Mouse (Mus musculus): ENCODE results near the gene Chchd5. TPM values are rescaled to one million over a fixed set of nuclear protein-coding genes. Genes with fewer than 3 reads are reported as not detected.
A peak's percentile ranks its signal among the peaks of the same experiment; 100 is the strongest.

Gene Chchd5
- polyA plus RNA-seq, 1 experiment = 24.7 TPM

DNA sequence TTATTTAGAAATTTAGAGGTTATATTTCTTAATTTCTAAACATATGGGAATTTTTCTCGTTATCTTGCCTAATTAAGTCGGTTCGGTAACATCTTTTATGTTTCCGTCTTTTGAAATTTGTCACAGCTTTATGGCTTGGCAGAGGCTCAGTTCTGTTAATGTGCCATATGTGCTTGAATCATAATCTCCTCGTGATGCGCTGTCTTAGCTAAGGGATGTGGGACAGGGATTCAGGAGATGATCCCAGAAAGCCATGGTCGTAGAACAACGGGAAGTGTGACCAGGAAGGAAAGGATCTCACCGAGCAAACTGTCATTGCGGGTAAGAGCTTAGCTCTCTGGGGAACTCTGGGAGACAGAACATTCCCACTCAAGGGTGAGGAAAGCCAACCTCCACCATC is 10.4 kb downstream of the Chchd5 start:
- TF ChIP-seq CTCF (IDR thresholded peaks at IDR 0.05; ENCODE audit: insufficient read depth, low read length) (no peak), POLR2A (IDR thresholded peaks at IDR 0.05; ENCODE audit: borderline replicate concordance, extremely low read depth, low read depth, low read length) (no peak)
- WGBS = 85% methylated on average over 10 of the region's 10 CpGs
- DNase-seq = no peak
- Histone ChIP-seq H3K4me3 (replicated peaks; ENCODE audit: extremely low read depth, low read depth, low read length) (no peak overlapping the region), H3K4me1 (ENCODE audit: control insufficient read depth, insufficient read depth, low read length) (no peaks in the 10 kb centered on the region)

DNA sequence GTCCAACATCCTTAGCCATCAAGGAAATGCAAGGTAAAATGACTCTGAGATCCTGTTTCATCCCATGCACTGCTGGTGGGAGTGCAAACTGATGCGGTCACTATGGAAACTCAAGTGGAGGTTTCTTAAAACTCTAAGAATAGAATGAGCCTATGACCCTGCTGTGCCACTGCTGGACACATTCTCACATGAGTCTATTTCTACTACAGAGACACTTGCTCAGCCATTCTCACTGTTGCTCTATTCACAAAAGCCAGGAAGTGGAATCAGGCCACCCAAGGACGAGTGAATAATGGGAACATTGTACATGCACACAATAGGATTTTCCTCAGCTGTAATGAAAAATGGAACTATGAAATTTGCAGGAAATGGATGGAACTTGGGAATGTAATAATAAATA is 19.3 kb downstream of the Chchd5 start:
- H3K4me3 ChIP-seq (replicated peaks; ENCODE audit: extremely low read depth, low read depth, low read length) = no peak overlapping the region
- TF ChIP-seq POLR2A (IDR thresholded peaks at IDR 0.05; ENCODE audit: borderline replicate concordance, extremely low read depth, low read depth, low read length) (no peak), CTCF (IDR thresholded peaks at IDR 0.05; ENCODE audit: insufficient read depth, low read length) (no peak)
- no peaks in the 10 kb centered on the region for H3K4me1 ChIP-seq (ENCODE audit: control insufficient read depth, insufficient read depth, low read length)
- WGBS = 55% methylated on average over 2 of the region's 2 CpGs
- no peak for DNase-seq

DNA sequence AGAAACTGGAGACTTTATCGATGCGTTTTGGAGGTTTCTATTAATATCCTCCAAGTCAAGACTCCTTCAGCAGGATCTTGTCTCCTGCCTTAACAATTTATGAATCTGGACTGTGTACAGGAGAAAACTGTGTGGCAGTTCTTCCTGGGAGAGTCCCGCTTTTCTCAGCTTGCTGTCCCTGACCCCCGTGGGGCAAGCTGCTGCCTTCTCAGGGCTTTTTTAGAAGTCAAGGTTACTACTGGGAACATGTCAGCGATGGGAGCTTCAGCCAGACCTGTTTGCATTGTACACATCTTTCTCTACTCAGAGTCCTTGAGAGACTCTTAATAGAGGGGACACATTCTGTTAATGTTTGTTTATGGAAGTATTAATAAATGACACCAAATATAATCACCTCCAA is 20.9 kb downstream of the Chchd5 start:
- no peak overlapping the region for H3K4me3 ChIP-seq (replicated peaks; ENCODE audit: extremely low read depth, low read depth, low read length)
- H3K4me1 ChIP-seq (ENCODE audit: control insufficient read depth, insufficient read depth, low read length) = no peaks in the 10 kb centered on the region
- no peak for DNase-seq
- TF ChIP-seq CTCF (IDR thresholded peaks at IDR 0.05; ENCODE audit: insufficient read depth, low read length) (no peak), POLR2A (IDR thresholded peaks at IDR 0.05; ENCODE audit: borderline replicate concordance, extremely low read depth, low read depth, low read length) (no peak)
- WGBS = 76% methylated on average over 5 of the region's 5 CpGs

DNA sequence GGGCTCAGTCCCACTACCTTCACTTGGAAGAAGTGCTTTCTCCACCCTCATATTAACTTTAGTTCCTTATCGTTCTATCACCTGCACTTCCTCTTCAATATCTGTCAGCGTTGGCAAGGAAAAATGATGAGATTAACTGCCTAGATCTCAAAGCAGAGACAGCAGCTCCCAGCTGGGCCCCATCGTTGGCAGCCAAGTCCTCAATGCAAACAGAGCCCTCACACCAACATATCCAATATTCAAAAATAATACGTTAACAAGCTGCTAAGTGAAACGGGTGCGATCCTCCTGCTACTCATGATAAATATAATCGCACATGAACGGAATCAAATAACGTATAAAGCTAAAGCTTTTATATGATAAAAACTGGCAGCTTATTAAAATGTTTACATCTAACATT is 21.6 kb downstream of the Chchd5 start:
- 60% methylated on average over 9 of the region's 9 CpGs for WGBS
- Histone ChIP-seq H3K4me3 (replicated peaks; ENCODE audit: extremely low read depth, low read depth, low read length) (no peak overlapping the region), H3K4me1 (ENCODE audit: control insufficient read depth, insufficient read depth, low read length) (no peaks in the 10 kb centered on the region)
- TF ChIP-seq CTCF (IDR thresholded peaks at IDR 0.05; ENCODE audit: insufficient read depth, low read length) (no peak), POLR2A (IDR thresholded peaks at IDR 0.05; ENCODE audit: borderline replicate concordance, extremely low read depth, low read depth, low read length) (no peak)
- DNase-seq = no peak

DNA sequence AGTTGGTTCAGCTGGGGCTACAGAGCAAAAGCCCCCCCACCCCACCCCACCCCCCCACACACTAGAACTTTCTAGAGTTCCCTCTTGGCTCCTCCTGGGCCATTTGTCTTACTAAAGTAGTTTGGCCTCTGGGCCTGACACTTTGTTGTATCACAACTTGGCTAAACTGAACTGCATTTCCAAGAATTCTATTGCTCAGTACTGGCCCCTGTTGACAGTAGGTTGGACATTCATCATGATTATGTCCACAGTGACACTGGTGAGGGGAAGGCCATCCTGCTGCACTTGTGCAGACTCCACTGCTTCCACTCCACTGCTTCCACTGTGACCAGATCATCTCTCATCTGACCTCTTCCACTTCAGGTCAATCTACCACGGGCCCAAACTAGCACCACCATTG is 23.3 kb downstream of the Chchd5 start:
- TF ChIP-seq POLR2A (IDR thresholded peaks at IDR 0.05; ENCODE audit: borderline replicate concordance, extremely low read depth, low read depth, low read length) = no peak
- no peak for TF ChIP-seq CTCF (IDR thresholded peaks at IDR 0.05; ENCODE audit: insufficient read depth, low read length)
- H3K4me1 ChIP-seq (ENCODE audit: control insufficient read depth, insufficient read depth, low read length) = no peaks in the 10 kb centered on the region
- no peak overlapping the region for H3K4me3 ChIP-seq (replicated peaks; ENCODE audit: extremely low read depth, low read depth, low read length)
- 53% methylated on average over 1 of the region's 1 CpGs for WGBS
- no peak for DNase-seq

DNA sequence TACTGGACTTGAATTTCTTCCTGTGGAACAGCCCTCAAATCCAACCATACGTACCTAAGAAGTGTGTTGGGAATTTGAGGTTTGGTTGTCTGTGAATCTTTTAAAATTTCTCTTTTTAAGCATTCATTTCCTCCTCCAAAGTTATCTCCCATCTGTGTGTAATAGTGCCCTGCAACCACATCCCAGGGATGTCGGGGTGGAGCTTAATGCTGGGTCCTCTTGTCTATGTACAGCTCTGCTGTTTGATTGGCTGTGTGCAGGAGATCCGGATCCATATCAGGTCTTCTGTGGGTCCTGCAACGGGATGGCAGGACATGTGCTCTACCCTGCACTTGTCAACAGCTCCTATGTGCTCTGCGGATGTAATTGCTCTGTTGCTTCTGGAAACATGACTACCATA is 35.3 kb downstream of the Chchd5 start:
- no peak overlapping the region for H3K4me3 ChIP-seq (replicated peaks; ENCODE audit: extremely low read depth, low read depth, low read length)
- no peak for TF ChIP-seq POLR2A (IDR thresholded peaks at IDR 0.05; ENCODE audit: borderline replicate concordance, extremely low read depth, low read depth, low read length)
- no peak for TF ChIP-seq CTCF (IDR thresholded peaks at IDR 0.05; ENCODE audit: insufficient read depth, low read length)
- WGBS = 56% methylated on average over 5 of the region's 5 CpGs
- DNase-seq = no peak
- peaks cover 2% of the 10 kb centered on the region for H3K4me1 ChIP-seq (ENCODE audit: control insufficient read depth, insufficient read depth, low read length)

DNA sequence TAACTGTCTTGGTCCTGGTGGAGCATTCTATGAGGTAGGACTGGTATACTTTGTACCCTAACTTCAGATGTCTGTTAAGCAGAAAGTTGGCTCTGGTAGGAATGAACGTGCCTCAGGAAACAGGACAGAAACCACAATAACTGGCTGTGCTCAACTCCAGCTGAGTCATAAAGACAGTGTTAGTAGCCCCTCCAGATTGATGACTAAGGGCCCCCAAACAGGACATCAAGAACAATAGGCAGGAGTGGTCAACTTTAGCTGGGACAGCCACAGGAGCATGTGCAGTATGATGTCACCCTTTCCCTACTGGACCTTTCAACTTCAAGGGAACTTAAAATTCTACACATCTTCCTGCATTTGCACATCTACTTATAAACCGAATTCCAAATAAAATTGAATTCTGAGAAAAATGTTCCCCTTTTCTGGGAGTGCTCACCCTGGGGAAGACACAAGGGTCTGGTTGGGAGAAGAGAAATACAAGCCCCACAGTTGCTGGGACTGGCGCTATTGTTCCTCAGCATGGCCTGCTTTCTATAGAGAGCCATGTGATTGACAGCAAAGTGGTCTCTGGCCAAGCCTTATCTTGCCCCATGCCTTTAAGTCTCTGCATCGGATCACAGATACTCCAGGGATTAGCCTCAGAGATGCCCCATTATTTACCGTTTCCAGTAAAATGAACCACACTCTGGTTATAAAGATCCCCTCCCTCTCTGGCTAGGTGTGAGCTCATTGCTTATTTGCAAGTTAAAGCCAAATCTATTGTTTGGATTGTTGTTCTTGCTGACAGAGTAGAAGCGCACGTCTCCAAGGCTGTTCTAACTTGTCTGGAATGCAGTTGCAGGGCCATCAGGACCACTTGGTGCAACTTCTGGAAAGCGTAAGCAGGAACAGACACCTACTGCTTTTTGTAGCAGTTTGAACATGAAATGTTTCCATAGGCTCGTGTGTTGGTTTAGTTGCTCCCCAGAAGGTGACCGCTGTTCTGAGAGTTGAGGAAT is 37.3 kb downstream of the Chchd5 start:
- WGBS = 45% methylated on average over 10 of the region's 10 CpGs
- TF ChIP-seq POLR2A (IDR thresholded peaks at IDR 0.05; ENCODE audit: borderline replicate concordance, extremely low read depth, low read depth, low read length) = no peak
- TF ChIP-seq CTCF (IDR thresholded peaks at IDR 0.05; ENCODE audit: insufficient read depth, low read length) = no peak
- Histone ChIP-seq H3K4me1 (ENCODE audit: control insufficient read depth, insufficient read depth, low read length) (peaks cover 2% of the 10 kb centered on the region), H3K4me3 (replicated peaks; ENCODE audit: extremely low read depth, low read depth, low read length) (no peak overlapping the region)
- no peak for DNase-seq

DNA sequence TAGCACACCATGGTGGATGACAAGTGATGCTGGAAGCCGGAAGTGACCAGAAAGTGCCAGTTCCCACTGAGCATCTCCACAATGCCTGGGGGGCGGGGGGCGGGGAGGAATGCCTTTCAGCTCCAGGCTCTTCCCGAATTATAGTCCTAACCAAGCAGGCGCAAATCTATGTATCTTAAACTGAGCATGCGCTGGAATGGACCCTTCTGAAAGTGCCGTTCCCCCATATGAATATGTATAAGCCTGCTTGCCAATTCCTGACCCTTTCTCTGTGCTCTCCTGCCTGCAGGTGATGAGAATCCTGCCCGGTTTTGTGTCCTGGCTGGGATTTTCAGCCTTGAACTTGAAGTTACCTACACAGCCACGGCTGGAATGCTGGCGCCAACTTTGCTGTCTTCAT is 43.9 kb downstream of the Chchd5 start:
- no peak for DNase-seq
- no peak for TF ChIP-seq POLR2A (IDR thresholded peaks at IDR 0.05; ENCODE audit: borderline replicate concordance, extremely low read depth, low read depth, low read length)
- no peak for TF ChIP-seq CTCF (IDR thresholded peaks at IDR 0.05; ENCODE audit: insufficient read depth, low read length)
- 58% methylated on average over 10 of the region's 10 CpGs for WGBS

DNA sequence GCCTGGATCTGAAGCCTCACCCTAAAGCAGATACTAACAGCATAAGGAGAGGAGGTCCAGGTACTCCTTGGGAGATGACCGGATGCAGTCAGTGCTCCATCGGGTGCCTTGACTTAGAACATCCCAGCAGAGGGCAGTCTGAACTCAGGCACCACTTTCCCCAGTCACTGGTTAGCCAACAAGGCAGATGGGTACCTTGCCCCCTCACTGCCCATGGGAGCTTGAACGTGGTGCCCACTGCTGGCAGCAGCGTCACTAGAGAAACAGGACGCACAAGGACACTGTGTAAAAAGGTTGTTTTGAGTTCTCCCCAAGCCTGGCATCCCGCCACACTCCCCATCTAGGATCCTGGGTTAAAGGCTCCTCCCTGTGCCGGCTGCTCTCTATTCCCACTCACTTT is 45.0 kb downstream of the Chchd5 start:
- TF ChIP-seq CTCF (IDR thresholded peaks at IDR 0.05; ENCODE audit: insufficient read depth, low read length) = peak; percentile 87
- no peak for TF ChIP-seq POLR2A (IDR thresholded peaks at IDR 0.05; ENCODE audit: borderline replicate concordance, extremely low read depth, low read depth, low read length)
- Histone ChIP-seq H3K4me3 (replicated peaks; ENCODE audit: extremely low read depth, low read depth, low read length) (peak overlapping the region; percentile 33), H3K4me1 (ENCODE audit: control insufficient read depth, insufficient read depth, low read length) (peaks cover 2% of the 10 kb centered on the region)
- WGBS = 19% methylated on average over 7 of the region's 7 CpGs
- DNase-seq = peak; percentile 42

More for the DNA sequence above, 43.9 kb downstream of the Chchd5 start:
- H3K4me1 ChIP-seq (ENCODE audit: control insufficient read depth, insufficient read depth, low read length) = peaks cover 2% of the 10 kb centered on the region
- H3K4me3 ChIP-seq (replicated peaks; ENCODE audit: extremely low read depth, low read depth, low read length) = no peak overlapping the region

DNA sequence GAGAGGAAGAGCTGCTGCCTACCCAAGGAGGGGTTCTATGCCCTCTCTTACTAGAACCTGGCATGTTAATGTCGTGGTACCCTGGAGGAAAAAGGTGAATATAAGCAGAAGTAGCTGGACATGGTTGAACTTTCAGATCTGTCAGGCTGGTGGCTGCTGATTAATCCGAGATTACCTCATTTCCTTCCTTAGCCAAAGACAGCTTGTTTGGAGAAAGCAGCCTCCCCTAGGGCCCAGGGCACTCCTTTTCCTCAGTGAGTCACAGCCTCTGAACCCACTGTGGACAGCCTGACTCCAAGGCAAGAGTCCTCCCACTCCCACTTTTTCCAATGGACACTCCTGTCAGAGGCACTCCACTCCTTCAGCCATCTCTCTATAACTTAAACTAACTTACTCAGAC is 46.1 kb downstream of the Chchd5 start:
- TF ChIP-seq CTCF (IDR thresholded peaks at IDR 0.05; ENCODE audit: insufficient read depth, low read length) = no peak
- no peak for TF ChIP-seq POLR2A (IDR thresholded peaks at IDR 0.05; ENCODE audit: borderline replicate concordance, extremely low read depth, low read depth, low read length)
- no peak overlapping the region for H3K4me3 ChIP-seq (replicated peaks; ENCODE audit: extremely low read depth, low read depth, low read length)
- DNase-seq = no peak

More for the DNA sequence above, 46.1 kb downstream of the Chchd5 start:
- H3K4me1 ChIP-seq (ENCODE audit: control insufficient read depth, insufficient read depth, low read length) = peaks cover 2% of the 10 kb centered on the region
- WGBS = 25% methylated on average over 2 of the region's 2 CpGs

Data from lung, adult 2 months (tissue).